Mouse (Mus musculus) T-helper 17 cell (primary cell): ENCODE measurements around the gene Sp100.
"Not testable (repeated sequence)": the region's sequence is repeated elsewhere in the genome, so short reads cannot be mapped to it uniquely, and the experiment has no call there.

Experiments used
- in situ Hi-C, 2 experiments: fragments of 300-600 bp; cut with MboI, MseI; formaldehyde crosslinking; loops; 1 replicate in 1 of 2; 2 replicates in 1 of 2; pipeline ENCODE4 v1.15.1; 2025; ENCODE audit warnings: high pct_unique_total_duplicates in 2 of 2

Gene Sp100

GRCm38 (mm10) chr1:85649881-85650280 is at the start of gene Sp100:
Sp100 (plus strand) TSS chr1:85649988.
- in situ Hi-C loops: loop anchor here (5.0 to 10.0 kb wide), 2 partner anchors 323 to 605 kb away; no protein-coding TSS in a partner anchor

- in situ Hi-C loops: not testable (repeated sequence)
Measured at GRCm38 (mm10) chr1:85600078-85600477, 49.7 kb upstream of the Sp100 start, which contains the start of gene Sp140. Sp140 (plus strand) TSS chr1:85600378.

- in situ Hi-C loops: not testable (repeated sequence)
Measured at GRCm38 (mm10) chr1:85600794-85601193, 49.0 kb upstream of the Sp100 start.

- in situ Hi-C loops: not testable (repeated sequence)
Measured at GRCm38 (mm10) chr1:85604341-85604740, 45.4 kb upstream of the Sp100 start.

- in situ Hi-C loops: not testable (repeated sequence)
Measured at GRCm38 (mm10) chr1:85608361-85608760, 41.4 kb upstream of the Sp100 start.

- in situ Hi-C loops: loop anchor here in 1 of 2 experiments (10.0 kb wide), 1 partner anchor 446 kb away; no protein-coding TSS in a partner anchor
Measured at GRCm38 (mm10) chr1:85610581-85610980, 39.2 kb upstream of the Sp100 start.

- in situ Hi-C loops: loop anchor here in 1 of 2 experiments (5.0 to 10.0 kb wide), 2 partner anchors 450 to 523 kb away; no protein-coding TSS in a partner anchor
Measured at GRCm38 (mm10) chr1:85615096-85615495, 34.7 kb upstream of the Sp100 start.

GRCm38 (mm10) chr1:85615819-85616218 is 34.0 kb upstream of the Sp100 start:
- in situ Hi-C loops: loop anchor here in 1 of 2 experiments (5.0 to 10.0 kb wide), 2 partner anchors 451 to 524 kb away; no protein-coding TSS in a partner anchor

- in situ Hi-C loops: loop anchor here in 1 of 2 experiments (5.0 to 10.0 kb wide), 2 partner anchors 452 to 525 kb away; no protein-coding TSS in a partner anchor
Measured at GRCm38 (mm10) chr1:85617161-85617560, 32.6 kb upstream of the Sp100 start.

- in situ Hi-C loops: loop anchor here in 1 of 2 experiments (5.0 to 10.0 kb wide), 2 partner anchors 454 to 526 kb away; no protein-coding TSS in a partner anchor
Measured at GRCm38 (mm10) chr1:85618689-85619088, 31.1 kb upstream of the Sp100 start.

GRCm38 (mm10) chr1:85636936-85637335 is 12.9 kb upstream of the Sp100 start:
- in situ Hi-C loops: loop anchor here (5.0 to 10.0 kb wide), 5 partner anchors 130 to 565 kb away; no protein-coding TSS in a partner anchor

GRCm38 (mm10) chr1:85638144-85638543 is 11.6 kb upstream of the Sp100 start:
- in situ Hi-C loops: loop anchor here (5.0 to 10.0 kb wide), 5 partner anchors 131 to 566 kb away; no protein-coding TSS in a partner anchor

- in situ Hi-C loops: loop anchor here in 1 of 2 experiments (10.0 kb wide), 1 partner anchor 606 kb away; no protein-coding TSS in a partner anchor
Measured at GRCm38 (mm10) chr1:85650524-85650923, 736 bp downstream of the Sp100 start.

GRCm38 (mm10) chr1:85651770-85652275 is 2.0 kb downstream of the Sp100 start:
- in situ Hi-C loops: loop anchor here in 1 of 2 experiments (10.0 kb wide), 1 partner anchor 607 kb away; no protein-coding TSS in a partner anchor

- in situ Hi-C loops: loop anchor here in 1 of 2 experiments (10.0 kb wide), 1 partner anchor 612 kb away; no protein-coding TSS in a partner anchor
Measured at GRCm38 (mm10) chr1:85657211-85657610, 7.4 kb downstream of the Sp100 start.

- in situ Hi-C loops: loop anchor here in 1 of 2 experiments (10.0 kb wide), 1 partner anchor 349 kb away; no protein-coding TSS in a partner anchor
Measured at GRCm38 (mm10) chr1:85664266-85664665, 14.5 kb downstream of the Sp100 start.

- in situ Hi-C loops: no loop called here
Measured at GRCm38 (mm10) chr1:85680226-85680625, 30.4 kb downstream of the Sp100 start.

- in situ Hi-C loops: no loop called here
Measured at GRCm38 (mm10) chr1:85686666-85687065, 36.9 kb downstream of the Sp100 start.

GRCm38 (mm10) chr1:85687346-85687745 is 37.6 kb downstream of the Sp100 start:
- in situ Hi-C loops: no loop called here

- in situ Hi-C loops: no loop called here
Measured at GRCm38 (mm10) chr1:85690544-85690943, 40.8 kb downstream of the Sp100 start.

- in situ Hi-C loops: no loop called here
Measured at GRCm38 (mm10) chr1:85692281-85692680, 42.5 kb downstream of the Sp100 start.

GRCm38 (mm10) chr1:85693280-85693679 is 43.5 kb downstream of the Sp100 start:
- in situ Hi-C loops: no loop called here

- in situ Hi-C loops: no loop called here
Measured at GRCm38 (mm10) chr1:85695646-85696045, 45.9 kb downstream of the Sp100 start.
